Mouse (Mus musculus) lung, postnatal 36 days (tissue): ENCODE results near the gene Pip4k2a.

Source experiments
- DNase-seq: peaks from one replicate; pipeline ENCODE4 v3.0.0; 2022; ENCODE audit warnings: mixed read lengths

Gene Pip4k2a

DNA sequence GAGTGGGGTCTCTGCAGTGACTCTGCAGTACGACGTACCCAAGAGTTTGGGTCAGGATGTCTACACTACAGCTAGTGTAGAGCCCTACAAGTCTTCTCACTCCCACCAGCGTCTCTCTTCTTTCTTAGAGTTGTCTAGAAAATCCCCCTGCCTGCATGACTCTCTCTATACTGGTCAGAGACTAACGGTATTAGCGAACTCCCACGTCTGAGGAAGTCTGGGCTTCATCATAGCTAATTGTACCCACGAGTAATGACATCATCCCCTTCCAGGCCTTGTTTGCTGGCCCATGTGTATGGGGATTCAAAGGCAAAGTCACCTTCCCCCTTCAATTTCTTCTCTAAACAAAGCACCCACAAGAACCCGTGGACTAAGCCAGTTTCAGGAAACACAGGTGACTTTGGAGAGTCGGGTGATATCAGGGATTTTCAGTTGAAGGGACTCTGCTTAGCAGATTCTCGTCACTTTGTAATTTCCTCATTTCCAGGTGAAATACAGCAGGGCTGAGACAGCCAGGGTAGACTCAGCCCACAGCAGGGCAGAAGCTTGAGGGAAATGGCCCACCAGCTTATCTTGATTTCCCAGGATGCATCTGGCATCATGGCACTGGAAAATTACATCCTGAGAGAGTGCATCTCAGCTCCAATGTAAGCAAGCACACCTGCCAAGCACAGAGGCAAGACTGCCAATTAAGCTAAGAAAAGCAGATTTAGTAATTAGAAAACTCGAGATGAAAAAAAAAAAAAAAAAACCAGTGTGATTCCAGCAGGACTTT lies 107.5 kb downstream of the Pip4k2a start:
- DNase-seq = no peak

DNA sequence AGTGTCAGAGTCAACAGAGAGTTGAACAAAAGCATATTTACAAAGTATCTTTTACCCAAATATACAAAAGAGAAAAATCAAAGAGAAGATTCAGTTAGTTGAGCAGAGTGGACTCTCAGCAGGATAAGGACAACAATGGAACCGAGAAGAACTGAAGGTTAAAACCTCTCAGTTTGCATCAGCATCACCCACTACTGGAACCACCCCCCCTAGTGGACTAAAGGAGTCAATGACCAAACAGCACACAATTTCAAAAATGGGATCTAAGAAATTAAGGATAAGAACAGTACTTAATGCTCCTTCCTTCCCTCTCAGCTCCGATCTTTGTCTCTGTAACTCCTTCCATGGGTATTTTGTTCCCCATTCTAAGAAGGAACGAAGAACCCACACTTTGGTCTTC lies 113.6 kb downstream of the Pip4k2a start:
- peak; percentile 32 for DNase-seq

DNA sequence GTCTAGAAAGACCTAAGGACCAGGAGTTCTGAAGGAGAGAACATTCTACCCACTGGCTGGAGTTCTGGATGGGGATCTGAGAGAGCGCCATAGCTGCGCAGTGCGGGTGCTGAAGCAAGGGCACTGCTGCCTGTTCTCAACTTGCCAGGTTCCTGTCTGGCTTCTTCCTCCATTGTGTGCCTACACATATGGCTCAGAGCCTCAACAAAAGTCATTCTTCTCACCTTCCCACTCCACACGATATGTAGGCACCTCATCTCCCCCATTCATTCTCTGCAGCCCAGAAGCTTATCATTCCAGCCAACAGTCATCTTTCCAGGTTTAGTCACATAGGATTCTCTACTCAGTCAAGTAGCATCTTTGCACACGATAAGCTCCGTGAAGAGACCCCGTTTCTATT lies 123.3 kb downstream of the Pip4k2a start:
- no peak for DNase-seq

DNA sequence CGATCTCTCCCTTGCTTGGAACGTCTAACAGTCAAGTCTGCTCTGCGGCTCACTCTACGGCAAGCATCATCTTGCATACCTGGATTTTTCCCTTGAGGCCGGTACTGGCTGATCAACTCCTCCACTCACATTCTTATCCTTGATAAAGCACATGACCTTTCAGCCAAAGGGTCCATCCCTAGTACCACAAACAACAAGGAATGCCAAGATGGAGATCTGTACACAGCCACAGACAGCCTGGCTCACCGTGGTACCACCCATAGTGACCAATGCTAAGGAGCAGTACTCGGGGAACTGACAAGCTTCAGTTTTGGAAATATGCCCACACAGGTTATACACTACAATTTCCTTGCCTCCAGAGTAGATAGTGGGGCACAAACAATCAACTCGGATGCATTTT lies 123.9 kb downstream of the Pip4k2a start:
- DNase-seq = no peak

DNA sequence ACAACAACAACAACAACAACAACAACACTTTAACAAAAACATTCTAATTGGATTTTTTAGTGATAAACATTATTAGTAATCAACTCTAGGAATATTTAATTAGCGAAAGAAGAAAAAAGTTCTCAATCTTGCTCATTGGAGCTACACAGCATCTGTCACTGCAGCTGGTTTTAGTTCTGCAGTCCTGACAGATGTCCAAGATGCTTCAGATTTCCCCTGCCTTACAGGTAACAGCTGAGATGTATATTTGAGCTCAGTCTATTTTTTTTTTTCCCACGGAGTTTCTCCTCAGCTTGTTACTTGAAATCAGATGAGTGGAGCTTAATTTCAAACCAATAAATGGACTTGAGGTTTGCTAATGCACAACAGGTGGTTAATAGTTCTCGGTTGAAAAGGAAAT lies 124.5 kb downstream of the Pip4k2a start:
- DNase-seq = no peak

DNA sequence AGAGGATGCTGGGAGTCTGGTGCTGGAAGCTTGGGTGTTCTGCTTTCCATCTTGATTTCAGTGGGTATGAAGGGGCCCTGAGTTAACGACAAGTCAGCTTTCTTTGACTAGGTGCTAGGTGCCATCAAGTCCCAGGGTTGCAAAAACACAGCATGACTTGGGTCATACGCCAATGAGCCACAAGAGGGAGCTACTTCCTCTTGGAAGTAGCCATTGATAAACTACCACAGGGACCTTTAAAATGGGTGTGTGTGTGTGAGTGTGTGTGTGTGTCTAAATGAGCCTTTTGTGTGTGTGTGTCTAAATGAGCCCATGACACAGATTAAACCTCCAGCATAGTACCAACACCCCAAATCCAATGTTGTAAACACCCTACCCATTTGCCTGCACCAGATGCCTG lies 125.1 kb downstream of the Pip4k2a start:
- peak; percentile 91 for DNase-seq

DNA sequence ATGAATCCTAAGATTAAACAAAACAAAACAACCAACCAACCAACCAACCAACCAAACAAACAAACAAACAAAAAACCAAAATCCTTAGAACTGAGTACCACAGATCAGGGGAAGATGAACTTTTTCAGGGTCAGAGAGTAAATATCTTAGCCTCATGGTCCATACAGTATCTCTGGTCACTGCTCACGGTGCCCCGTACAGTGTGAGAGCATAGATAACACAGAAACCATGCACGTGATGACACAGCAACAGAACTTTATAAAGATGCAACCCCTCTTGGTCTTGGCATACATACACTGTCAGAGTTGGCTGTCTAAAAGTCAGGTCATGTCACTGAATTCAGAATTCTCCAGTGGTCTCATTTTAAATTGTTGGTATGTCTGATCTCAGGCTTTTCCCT lies 126.8 kb downstream of the Pip4k2a start:
- DNase-seq = no peak

DNA sequence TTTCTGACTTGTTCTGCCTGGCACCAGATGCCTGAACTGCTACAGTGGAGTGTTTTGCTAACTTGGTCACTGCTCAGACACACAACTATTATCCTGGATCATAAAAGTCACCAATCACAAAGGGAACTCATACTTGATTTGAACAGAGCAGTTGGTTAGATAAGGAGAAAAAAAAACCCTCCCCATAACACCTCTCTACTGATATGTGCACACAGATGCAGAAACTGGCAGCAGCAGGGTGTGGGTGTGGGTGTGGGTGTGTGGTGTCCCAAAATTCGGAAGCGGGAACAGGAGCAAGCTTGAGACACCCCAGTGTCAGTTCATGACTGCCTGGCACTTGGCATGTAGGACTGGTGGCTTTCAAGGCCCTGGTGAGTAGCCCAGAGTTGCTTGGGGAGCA lies 130.9 kb downstream of the Pip4k2a start:
- no peak for DNase-seq

DNA sequence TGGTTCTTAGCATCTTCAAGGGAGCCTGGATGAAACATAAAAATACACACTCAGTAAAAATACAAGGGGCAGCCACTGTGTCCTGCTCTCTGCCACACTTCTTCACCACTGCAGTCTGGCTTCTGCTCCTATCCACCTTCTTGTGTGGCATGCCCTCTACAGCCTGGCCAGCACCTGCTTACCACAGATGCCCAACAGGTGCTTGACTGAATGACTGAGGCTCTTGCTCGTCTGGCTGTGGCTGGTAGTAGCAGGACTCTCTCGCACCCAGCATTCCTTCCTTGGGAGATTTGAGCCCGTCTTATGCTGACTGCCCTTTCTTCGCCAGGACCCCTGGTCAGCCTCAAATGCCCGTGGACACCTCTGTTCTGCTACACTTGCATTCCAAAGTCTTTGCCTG lies 133.2 kb downstream of the Pip4k2a start:
- no peak for DNase-seq

DNA sequence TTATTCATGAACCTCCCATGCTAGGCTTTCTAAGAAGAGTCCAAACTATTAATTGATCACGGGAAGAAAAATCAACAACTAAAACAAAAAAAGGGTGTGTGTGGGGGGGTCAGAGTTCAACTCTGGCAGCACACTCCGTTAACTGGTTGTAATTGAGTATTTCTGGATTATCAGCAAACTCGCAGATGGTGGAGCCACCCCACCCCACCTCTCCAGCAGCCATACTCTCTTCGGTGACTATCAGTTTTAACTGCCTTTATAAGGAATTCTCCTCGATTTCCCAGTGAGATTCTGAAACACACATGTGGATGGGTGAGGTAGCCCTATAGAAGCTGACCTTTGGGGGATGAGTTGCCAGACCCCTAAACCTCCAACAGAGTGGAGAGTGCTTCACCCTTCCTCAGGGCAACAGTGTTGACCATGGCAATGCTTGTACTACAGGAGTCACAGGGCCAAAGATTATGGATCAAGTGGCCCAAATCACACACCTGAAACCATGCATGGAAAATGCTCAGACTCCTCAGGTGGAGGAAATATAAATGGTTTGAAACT lies 136.2 kb downstream of the Pip4k2a start:
- DNase-seq = no peak

DNA sequence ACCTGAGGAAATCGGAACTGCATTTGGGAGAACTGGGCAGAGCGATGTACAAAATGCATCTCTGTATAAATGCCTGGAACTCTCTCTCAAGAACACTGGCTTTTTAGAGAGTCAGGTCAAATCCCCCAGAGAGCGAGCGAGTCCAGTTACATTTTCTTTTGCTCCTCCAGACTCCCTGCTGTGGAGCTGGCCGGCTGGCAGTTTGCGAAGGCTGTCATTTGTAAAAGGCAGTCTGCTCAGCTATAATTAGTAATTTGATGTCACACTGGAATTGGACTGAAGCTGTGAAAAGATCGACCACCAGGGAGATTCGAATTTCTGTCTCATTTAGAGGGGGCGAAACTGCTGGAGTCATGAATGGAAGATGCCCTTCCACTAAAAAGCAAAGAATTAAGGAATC lies 137.2 kb downstream of the Pip4k2a start:
- DNase-seq = no peak

DNA sequence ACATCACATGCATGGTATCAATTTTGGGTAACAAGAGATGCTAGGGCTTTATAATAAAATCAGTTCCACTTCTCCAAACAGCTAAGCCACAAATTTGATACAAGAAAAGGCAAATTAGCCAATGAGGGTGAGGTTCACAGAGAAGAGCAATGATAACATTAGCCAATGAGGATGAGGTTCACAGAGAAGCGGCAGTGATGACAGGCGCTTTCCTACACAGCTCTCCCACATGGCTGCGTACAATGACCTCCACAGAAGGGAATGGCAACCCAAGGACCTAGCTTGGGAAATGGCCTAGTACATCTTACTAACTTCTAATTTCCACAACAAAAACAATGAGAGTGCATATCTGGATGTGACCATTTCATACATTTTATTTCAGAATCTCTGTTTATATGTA lies 140.0 kb downstream of the Pip4k2a start:
- no peak for DNase-seq

DNA sequence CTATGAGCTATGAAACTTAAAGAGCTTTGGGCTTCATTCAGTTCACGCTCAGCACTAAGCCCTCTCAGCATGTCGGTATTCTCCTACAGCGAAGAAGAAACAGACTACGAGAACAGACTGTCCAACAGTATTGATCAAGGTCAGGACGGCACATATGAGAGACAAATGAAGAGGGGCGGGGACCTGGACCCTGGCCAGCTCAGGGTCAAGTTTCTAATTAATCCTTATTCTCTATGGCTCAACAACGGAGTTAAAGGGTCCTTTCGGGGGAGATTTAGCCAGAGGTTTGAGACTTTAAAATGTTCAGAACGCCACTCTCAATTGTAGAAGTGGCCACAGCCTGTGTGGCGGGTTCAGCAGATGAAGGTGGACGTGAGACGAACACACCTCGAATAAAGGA lies 141.5 kb downstream of the Pip4k2a start:
- DNase-seq = no peak

DNA sequence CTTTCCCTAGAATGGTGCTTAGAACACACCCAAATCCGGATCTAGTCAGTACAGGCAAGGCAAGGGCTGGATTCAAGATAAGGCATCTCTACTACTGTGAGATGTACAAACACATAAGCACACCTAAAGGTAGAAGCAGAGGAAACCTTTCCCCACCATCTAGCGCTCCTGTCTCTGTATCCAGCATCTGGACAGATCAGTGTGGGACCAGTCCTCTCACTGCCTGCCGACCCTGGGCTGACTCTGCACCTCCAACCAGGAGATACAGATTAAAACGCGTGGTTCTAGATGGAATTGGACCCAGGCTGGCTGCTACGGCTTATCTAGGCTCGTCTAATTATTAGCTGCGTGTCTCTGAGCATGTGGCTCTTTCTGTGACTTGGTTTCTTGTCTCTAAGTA lies 142.7 kb downstream of the Pip4k2a start:
- DNase-seq = no peak

DNA sequence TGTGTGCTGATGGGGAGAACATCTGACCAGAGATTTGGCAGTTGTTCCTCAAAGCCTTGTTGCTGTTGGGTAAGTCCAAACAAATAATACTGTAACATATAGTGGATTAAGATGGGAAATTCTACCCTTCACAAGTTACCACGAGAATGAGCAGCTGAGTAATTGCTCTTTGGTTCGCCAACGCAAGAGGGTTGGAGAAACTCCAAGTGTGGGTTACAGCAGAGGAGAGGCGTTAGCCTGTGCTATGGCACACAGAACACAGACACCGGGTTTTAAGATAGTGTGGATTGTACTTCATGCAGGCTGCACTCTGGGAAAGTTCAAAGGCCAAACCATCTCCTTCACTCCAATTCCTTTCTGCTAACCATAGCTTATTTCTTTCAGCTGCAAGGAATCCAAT lies 144.6 kb downstream of the Pip4k2a start:
- DNase-seq = no peak

DNA sequence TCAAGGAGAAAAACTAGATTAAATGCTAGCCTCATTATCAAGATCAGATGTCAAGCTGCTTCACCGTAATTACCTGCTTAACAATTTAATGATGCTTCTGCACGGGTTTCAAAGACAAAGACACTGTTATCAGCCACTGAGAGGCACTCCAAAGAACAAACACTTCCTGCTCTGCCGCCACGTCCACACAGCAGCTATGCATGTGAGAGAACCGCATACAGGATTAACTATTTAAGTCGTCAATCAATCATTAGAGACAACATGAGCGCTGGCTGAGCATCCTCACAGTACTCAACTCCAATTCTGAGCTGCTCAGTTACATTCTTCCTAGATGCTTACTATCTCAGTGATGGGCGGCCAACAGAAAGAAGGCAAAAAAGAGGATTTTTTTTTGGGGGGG lies 147.3 kb downstream of the Pip4k2a start:
- no peak for DNase-seq

DNA sequence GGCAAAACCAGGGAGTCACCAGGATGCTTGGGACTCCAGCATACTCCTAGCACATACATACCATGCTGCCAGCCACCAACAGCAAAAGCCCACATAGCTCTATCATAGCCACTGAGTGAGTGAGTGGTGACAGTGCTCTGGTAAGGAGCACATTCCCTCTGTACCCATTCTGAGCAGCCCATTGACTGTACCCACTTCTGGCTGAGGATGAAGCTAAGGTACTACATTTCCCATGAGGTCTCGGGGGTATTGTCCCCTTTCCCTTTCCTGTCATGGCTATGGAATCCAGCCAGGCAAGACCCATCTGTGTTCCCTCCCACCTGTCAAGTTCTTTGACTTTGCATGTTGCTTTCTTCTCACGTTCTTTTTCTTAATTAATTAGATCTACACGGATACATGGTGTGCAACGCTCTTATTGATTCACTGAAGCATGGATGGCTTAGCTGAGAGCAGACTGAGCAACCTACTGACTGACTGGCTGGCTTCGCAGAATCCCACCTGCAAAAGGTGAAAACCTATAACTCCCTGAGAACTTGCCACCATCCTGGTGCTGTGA lies 149.8 kb downstream of the Pip4k2a start:
- no peak for DNase-seq

DNA sequence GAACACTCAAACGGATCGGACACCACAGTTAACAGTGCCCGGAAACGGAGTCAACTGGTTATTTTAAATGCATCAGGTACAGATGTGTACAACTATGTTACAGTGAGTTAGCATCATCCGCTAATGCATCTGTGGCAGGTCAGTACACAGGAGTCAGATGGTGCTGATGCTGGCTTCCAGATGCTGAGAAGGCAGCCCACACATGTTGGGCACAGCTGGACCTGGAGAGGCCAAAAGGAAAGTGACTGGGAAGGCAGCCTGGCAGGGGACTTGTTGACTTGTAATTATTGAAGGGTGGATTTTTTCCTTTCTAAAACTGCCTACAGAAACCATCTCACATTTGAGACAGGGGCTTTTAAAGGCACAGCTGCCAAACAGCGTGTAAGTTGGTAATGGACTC lies 155.4 kb downstream of the Pip4k2a start:
- DNase-seq = no peak

DNA sequence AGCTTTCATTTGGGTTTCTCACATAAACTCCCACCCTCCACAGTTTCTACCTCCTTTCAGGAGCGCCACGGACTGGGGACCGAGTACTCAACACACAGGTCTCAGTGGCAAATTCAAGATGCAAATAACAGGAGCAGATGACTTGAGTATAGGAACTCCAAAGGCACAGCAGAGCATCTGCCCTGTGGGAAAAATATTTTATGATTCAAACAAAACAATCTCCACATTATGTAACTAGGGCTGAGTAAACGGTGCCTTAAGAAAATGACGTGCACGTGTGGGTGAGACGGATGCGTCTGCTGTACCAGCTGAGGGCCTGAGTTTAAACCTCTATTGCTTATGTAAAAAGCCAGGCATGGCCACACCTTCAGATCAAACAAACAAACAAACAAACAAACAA lies 156.9 kb downstream of the Pip4k2a start:
- DNase-seq = no peak

DNA sequence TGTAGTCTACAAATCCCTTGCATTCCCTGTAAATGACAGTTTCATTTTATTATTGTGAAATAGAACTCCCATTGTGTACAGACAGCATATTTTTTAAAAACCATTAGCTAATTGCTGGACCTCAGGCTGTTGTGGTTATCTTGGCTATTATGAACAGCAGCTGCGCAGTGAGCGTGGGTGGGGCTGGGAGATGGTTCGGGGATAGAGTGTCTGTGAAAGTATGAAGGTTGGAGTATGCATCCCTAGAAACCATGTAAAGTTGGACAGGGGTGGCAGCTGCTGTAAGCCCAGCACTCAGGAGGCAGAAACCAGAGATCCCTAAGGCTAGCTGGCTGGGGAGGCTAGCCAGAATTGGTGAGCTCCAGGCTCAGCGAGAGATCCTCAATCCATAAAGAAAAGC lies 158.4 kb downstream of the Pip4k2a start:
- DNase-seq = no peak

DNA sequence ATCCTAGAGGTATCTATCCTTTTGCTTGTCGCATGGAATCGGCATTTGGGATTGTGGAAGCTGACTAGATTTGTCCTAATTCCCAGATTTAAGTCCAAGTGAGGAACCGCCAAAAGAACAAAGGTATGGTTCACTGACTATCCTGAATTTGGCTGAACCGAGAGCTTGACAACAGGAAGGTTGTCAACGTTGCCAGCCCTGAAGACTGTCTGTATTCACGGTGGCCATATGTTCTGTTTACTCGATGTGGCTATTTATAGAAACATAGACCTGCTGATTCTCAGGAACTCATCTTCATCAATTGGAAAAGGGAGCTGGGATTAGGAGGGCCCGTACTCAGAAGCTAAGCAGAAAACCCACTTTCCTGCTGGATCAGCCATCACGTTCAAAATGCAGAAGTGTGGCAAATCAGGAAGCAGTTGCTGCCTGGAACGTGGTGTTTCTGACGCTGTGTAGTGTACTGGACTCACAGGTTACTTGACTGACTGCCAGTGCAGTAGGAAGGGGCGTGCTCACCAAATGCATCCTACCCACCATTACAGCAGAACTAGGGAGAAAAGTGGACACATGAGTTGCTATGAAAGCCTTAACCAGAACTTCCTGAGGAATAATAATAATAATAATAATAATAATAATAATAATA lies 162.5 kb downstream of the Pip4k2a start:
- no peak for DNase-seq

DNA sequence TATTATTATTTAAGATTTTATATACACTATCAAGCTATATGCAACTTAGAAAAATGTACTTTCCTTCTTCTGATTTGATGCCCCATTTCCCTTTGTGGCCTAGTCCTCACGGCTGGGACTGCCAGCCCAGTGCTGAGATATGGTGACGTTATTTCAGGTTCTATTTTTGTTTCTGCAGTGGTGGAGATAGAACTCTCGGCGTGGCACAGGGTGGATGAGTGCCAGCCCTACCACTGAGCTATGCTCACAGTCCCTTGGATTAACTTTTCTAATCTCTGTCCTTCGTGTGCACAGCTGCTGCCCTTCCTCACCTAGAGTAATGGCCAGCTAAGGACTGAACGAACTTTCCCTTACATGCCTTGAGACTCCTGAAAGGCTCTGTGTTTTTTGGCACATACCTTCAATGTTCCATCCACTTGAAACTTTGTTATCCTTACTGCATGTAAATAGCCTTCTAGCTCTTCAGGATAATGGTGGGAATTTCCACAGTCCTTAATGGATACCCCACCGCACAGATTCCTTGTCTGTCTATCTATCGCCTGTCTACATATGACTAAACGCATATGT lies 164.8 kb downstream of the Pip4k2a start:
- DNase-seq = no peak

DNA sequence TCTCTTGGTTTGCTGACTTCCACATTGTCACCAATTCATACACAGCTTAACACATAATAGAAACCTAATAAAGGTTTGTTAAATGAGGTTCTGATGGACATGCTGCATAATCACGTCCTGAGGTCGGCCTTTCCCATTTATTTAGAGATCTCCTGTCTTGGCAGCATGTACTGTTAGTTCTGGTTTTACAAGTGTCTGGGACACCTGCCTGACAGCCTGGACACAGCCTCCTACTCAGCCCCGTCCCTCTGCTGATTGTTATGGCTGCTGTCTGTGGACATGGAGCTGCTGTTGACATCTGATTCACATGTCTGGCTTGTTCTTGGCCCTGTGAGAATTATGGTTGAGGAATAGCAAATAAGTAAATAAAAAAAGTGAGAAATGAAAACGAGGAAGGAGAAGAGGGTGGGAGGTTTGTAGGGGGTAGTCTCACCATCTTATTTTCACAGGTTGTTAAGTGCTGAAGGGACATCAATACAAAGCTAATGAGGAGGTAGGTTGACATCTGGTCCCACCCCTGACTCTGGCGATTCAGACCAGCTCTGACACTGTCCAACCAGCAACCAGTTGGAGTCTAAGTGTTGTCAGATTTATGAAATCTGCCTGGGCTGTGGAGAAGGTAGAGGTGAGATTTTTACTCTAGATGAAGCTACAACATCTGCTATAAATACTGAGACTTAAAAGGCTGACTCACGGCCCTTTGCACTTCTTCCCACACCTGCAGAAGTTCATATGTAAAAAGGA lies 166.7 kb downstream of the Pip4k2a start:
- peak; percentile 22 for DNase-seq
